Mouse (Mus musculus) intestine, embryonic 15.5 days (tissue): ENCODE measurements around the gene Nek6. TPM values are rescaled to one million over a fixed set of nuclear protein-coding genes. Genes with fewer than 3 reads are reported as not detected.

ENCODE experiments used
- ATAC-seq: fragments of 200-750 bp; cut with Nextera tagmentation; 2 replicates; pipeline ENCODE4 v1.8.0; 2017; ENCODE audit warnings: moderate TSS enrichment, moderate library complexity
- H3K27ac ChIP-seq: fragments of 300-500 bp; sonication (generic); 2 replicates; pipeline ENCODE4 v1.5.1; 2015; ENCODE audit warnings: mild to moderate bottlenecking, inconsistent platforms
- H3K27me3 ChIP-seq: fragments of 300-500 bp; sonication (generic); replicated peaks from 2 replicates; pipeline ENCODE4 v1.6.1; 2015; ENCODE audit warnings: inconsistent platforms
- H3K36me3 ChIP-seq: fragments of 300-500 bp; sonication (generic); 2 replicates; pipeline ENCODE4 v1.6.1; 2015; ENCODE audit warnings: inconsistent platforms
- H3K4me1 ChIP-seq: fragments of 300-500 bp; sonication (generic); replicated peaks from 2 replicates; pipeline ENCODE4 v1.6.1; 2015; ENCODE audit warnings: inconsistent platforms
- H3K4me2 ChIP-seq: fragments of 300-500 bp; sonication (generic); replicated peaks from 2 replicates; pipeline ENCODE4 v1.6.1; 2015; ENCODE audit warnings: mild to moderate bottlenecking, inconsistent platforms
- H3K4me3 ChIP-seq: fragments of 300-500 bp; sonication (generic); replicated peaks from 2 replicates; pipeline ENCODE4 v1.5.1; 2015; ENCODE audit warnings: inconsistent platforms
- H3K9ac ChIP-seq: fragments of 300-500 bp; sonication (generic); 2 replicates; pipeline ENCODE4 v1.6.1; 2015; ENCODE audit warnings: inconsistent platforms
- H3K9me3 ChIP-seq: fragments of 300-500 bp; sonication (generic); 2 replicates; pipeline ENCODE4 v1.6.1; 2016; ENCODE audit warnings: inconsistent platforms
- WGBS: fragments of 180-500 bp; shearing (Covaris S2); methylation state at CpG from one replicate; pipeline ENCODE4 v1.1.7; 2015; 5-methylcytosine and 5-hydroxymethylcytosine counted together
- polyA plus RNA-seq: library from polyadenylated mRNA; unstranded; fragments of >200 nt; fragmentation: Nextera tagmentation; extraction: Ambion mirVana; gene quantifications from 2 replicates; pipeline ENCODE4 v1.2.1, GENCODE M21; 2015

Gene Nek6
- 102 and 104 TPM in 2 replicates for polyA plus RNA-seq

GRCm38 (mm10) chr2:38511487-38512307, at the start of gene Nek6:
Gene Nek6, plus strand, starts transcription at chr2:38511643.
- peak; percentile 85 for ATAC-seq
- peak within 1 kb of the TSS; percentile 95 for H3K9ac ChIP-seq
- under 1% methylated on average over 90 of the region's 90 CpGs for WGBS
- H3K36me3 ChIP-seq = no peaks in the 10 kb centered on the region
- peaks cover 36% of the 10 kb centered on the region for H3K4me1 ChIP-seq
- no peaks in the 10 kb centered on the region for H3K9me3 ChIP-seq
- peak within 1 kb of the TSS; percentile 84 for H3K4me2 ChIP-seq
- no peaks in the 10 kb centered on the region; the same call in 1 of the 2 replicates for H3K27me3 ChIP-seq
- H3K27ac ChIP-seq = peak within 1 kb of the TSS; percentile 91
- peak within 1 kb of the TSS; percentile 89 for H3K4me3 ChIP-seq

GRCm38 (mm10) chr2:38462323-38462722, 49.1 kb upstream of the Nek6 start:
- WGBS = 56% methylated on average over 3 of the region's 3 CpGs
- Histone ChIP-seq H3K4me2 (no peak overlapping the region), H3K27ac (no peak overlapping the region), H3K4me3 (no peak overlapping the region), H3K9ac (no peak overlapping the region), H3K4me1 (peaks cover 5% of the 10 kb centered on the region; the same call in 1 of the 2 replicates), H3K27me3 (no peaks in the 10 kb centered on the region; the same call in 1 of the 2 replicates), H3K36me3 (no peaks in the 10 kb centered on the region), H3K9me3 (no peaks in the 10 kb centered on the region)
- no peak for ATAC-seq

- no peak overlapping the region for H3K4me2 ChIP-seq
- WGBS = 57% methylated on average over 4 of the region's 4 CpGs
These were observed 42.6 kb upstream of the Nek6 start for GRCm38 (mm10) chr2:38468845-38469244.

GRCm38 (mm10) chr2:38471745-38472144, 39.7 kb upstream of the Nek6 start:
- H3K9ac ChIP-seq = no peak overlapping the region
- WGBS = 71% methylated on average over 5 of the region's 5 CpGs
- no peaks in the 10 kb centered on the region for H3K9me3 ChIP-seq
- H3K27me3 ChIP-seq = no peaks in the 10 kb centered on the region
- H3K27ac ChIP-seq = no peak overlapping the region
- H3K4me2 ChIP-seq = no peak overlapping the region
- H3K4me3 ChIP-seq = no peak overlapping the region
- H3K36me3 ChIP-seq = no peaks in the 10 kb centered on the region
- 0 out of 2 replicates have a peak, but pooled peaks have one; percentile 12 for ATAC-seq
- H3K4me1 ChIP-seq = no peaks in the 10 kb centered on the region

More at GRCm38 (mm10) chr2:38468845-38469244, 42.6 kb upstream of the Nek6 start:
- Histone ChIP-seq H3K9ac (no peak overlapping the region), H3K4me3 (no peak overlapping the region), H3K36me3 (no peaks in the 10 kb centered on the region), H3K27ac (no peak overlapping the region), H3K27me3 (no peaks in the 10 kb centered on the region), H3K4me1 (no peaks in the 10 kb centered on the region; the same call in 1 of the 2 replicates), H3K9me3 (no peaks in the 10 kb centered on the region)
- ATAC-seq = peak; percentile 57

GRCm38 (mm10) chr2:38472829-38473228, 38.6 kb upstream of the Nek6 start:
- Histone ChIP-seq H3K4me3 (no peak overlapping the region), H3K27ac (no peak overlapping the region)
- 0 out of 2 replicates have a peak, but pooled peaks have one; percentile 45 for ATAC-seq

GRCm38 (mm10) chr2:38476871-38477496, 34.5 kb upstream of the Nek6 start:
- WGBS = 78% methylated on average over 9 of the region's 9 CpGs
- Histone ChIP-seq H3K27ac (no peak overlapping the region), H3K4me3 (no peak overlapping the region), H3K36me3 (no peaks in the 10 kb centered on the region), H3K9me3 (no peaks in the 10 kb centered on the region), H3K4me1 (no peaks in the 10 kb centered on the region), H3K9ac (no peak overlapping the region), H3K4me2 (no peak overlapping the region), H3K27me3 (no peaks in the 10 kb centered on the region)
- ATAC-seq = no peak

More at GRCm38 (mm10) chr2:38472829-38473228, 38.6 kb upstream of the Nek6 start:
- Histone ChIP-seq H3K27me3 (no peaks in the 10 kb centered on the region), H3K9me3 (no peaks in the 10 kb centered on the region), H3K4me2 (no peak overlapping the region), H3K36me3 (no peaks in the 10 kb centered on the region), H3K9ac (no peak overlapping the region), H3K4me1 (no peaks in the 10 kb centered on the region)

- H3K9ac ChIP-seq = no peak overlapping the region
- no peak overlapping the region for H3K4me3 ChIP-seq
- ATAC-seq = no peak
- no peaks in the 10 kb centered on the region for H3K27me3 ChIP-seq
- H3K9me3 ChIP-seq = no peaks in the 10 kb centered on the region
- no peaks in the 10 kb centered on the region for H3K4me1 ChIP-seq
- 80% methylated on average over 9 of the region's 9 CpGs for WGBS
- H3K27ac ChIP-seq = no peak overlapping the region
- no peak overlapping the region for H3K4me2 ChIP-seq
- no peaks in the 10 kb centered on the region for H3K36me3 ChIP-seq
These were observed 34.0 kb upstream of the Nek6 start for GRCm38 (mm10) chr2:38477497-38477873.

- Histone ChIP-seq H3K27ac (no peak overlapping the region), H3K36me3 (no peaks in the 10 kb centered on the region), H3K27me3 (no peaks in the 10 kb centered on the region), H3K9ac (no peak overlapping the region), H3K9me3 (no peaks in the 10 kb centered on the region), H3K4me2 (no peak overlapping the region), H3K4me1 (no peaks in the 10 kb centered on the region), H3K4me3 (no peak overlapping the region)
- no peak for ATAC-seq
- 81% methylated on average over 4 of the region's 4 CpGs for WGBS
These were observed 32.8 kb upstream of the Nek6 start for GRCm38 (mm10) chr2:38478683-38479082.

GRCm38 (mm10) chr2:38479541-38479940, 31.9 kb upstream of the Nek6 start:
- Histone ChIP-seq H3K27ac (no peak overlapping the region), H3K4me3 (no peak overlapping the region), H3K9ac (no peak overlapping the region), H3K4me1 (peaks cover 4% of the 10 kb centered on the region; the same call in 1 of the 2 replicates), H3K27me3 (no peaks in the 10 kb centered on the region), H3K4me2 (no peak overlapping the region), H3K36me3 (no peaks in the 10 kb centered on the region), H3K9me3 (no peaks in the 10 kb centered on the region)
- no peak for ATAC-seq
- WGBS = 79% methylated on average over 3 of the region's 3 CpGs

- Histone ChIP-seq H3K9me3 (no peaks in the 10 kb centered on the region), H3K4me2 (no peak overlapping the region), H3K36me3 (no peaks in the 10 kb centered on the region), H3K27me3 (no peaks in the 10 kb centered on the region), H3K27ac (no peak overlapping the region), H3K4me3 (no peak overlapping the region), H3K4me1 (peaks cover 13% of the 10 kb centered on the region), H3K9ac (no peak overlapping the region)
- no peak for ATAC-seq
- 74% methylated on average over 6 of the region's 6 CpGs for WGBS
These were observed 30.2 kb upstream of the Nek6 start for GRCm38 (mm10) chr2:38481166-38481778.

GRCm38 (mm10) chr2:38482122-38482521, 29.3 kb upstream of the Nek6 start:
- Histone ChIP-seq H3K4me2 (no peak overlapping the region), H3K9me3 (no peaks in the 10 kb centered on the region), H3K9ac (no peak overlapping the region), H3K27ac (no peak overlapping the region), H3K4me3 (no peak overlapping the region), H3K4me1 (peaks cover 14% of the 10 kb centered on the region), H3K27me3 (no peaks in the 10 kb centered on the region), H3K36me3 (no peaks in the 10 kb centered on the region)
- ATAC-seq = no peak
- WGBS = 87% methylated on average over 3 of the region's 3 CpGs

- H3K36me3 ChIP-seq = no peaks in the 10 kb centered on the region
- H3K4me3 ChIP-seq = no peak overlapping the region
- H3K4me2 ChIP-seq = no peak overlapping the region
- no peaks in the 10 kb centered on the region for H3K9me3 ChIP-seq
- H3K9ac ChIP-seq = no peak overlapping the region
- H3K27me3 ChIP-seq = no peaks in the 10 kb centered on the region
- H3K27ac ChIP-seq = no peak overlapping the region
- peaks cover 14% of the 10 kb centered on the region for H3K4me1 ChIP-seq
- no peak for ATAC-seq
- WGBS = 88% methylated on average over 7 of the region's 7 CpGs
These were observed 28.3 kb upstream of the Nek6 start for GRCm38 (mm10) chr2:38483058-38483704.
